In the genomic region with DNA sequence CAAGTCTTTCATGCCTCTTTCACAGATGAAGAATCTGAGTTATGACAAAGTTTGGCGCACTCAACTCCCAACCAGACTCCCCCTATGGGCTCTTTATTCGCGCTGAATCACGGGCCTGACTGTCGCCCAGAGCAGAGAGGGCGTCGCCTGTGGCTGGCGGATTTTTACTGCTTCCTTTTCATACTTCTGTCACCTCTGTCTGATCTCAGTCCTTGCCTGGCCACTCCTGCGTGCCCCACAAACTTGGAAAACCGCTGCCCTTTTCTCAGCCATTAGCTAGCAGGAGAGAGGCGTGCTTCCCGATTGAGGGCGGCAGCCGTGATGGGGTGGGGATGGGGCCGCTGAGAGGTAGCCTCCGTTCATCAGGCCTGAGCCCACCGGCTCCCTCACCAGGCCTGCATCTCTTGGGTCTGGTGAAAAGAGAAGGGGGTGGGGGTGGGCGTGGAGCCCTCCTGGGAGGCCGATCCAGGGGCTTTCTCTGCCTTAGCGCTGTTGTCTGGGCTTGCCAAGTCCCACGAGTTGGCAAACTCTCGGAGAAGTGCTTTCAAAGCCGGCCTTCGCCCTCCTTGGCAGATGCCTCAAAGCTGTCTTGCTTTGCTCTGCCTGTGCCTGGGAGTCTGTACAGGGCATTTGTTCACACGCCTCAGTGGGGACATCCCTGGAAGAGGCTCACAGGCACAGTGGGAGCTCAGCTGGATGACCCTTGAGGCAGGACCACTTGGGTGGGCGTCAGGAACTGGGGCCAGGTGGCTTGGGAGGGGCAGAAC, we compare ENCODE assay signal across 8 mouse cellular contexts.
A peak's percentile ranks its signal among the peaks of the same experiment; 100 is the strongest.
DNase-seq lines count a peak whose midpoint lies in the region; TF ChIP-seq lines count a peak whose summit lies in the region.

No protein-coding gene starts in this region.

- no peak overlapping the region for H3K4me3 ChIP-seq in C2C12 (ENCODE audit: insufficient read depth, poor library complexity, severe bottlenecking)
- H3K4me3 ChIP-seq in hindbrain, embryonic 10.5 days: peak overlapping the region; percentile 53
- H3K4me3 ChIP-seq in lung, adult 2 months (replicated peaks; ENCODE audit: extremely low read depth, low read depth, low read length): peak overlapping the region; percentile 11
- H3K4me3 ChIP-seq in olfactory bulb, adult 2 months (ENCODE audit: insufficient read depth, low read depth, low read length): peak overlapping the region; percentile 34

- H3ac ChIP-seq in C2C12 (ENCODE audit: control insufficient read depth, insufficient read length, low read depth): peak overlapping the region; percentile 6

- no peaks in the 10 kb centered on the region for H3K79me2 ChIP-seq in C2C12 (ENCODE audit: control insufficient read depth, insufficient read depth)

- TF ChIP-seq POLR2A in lung, adult 2 months (IDR thresholded peaks at IDR 0.05; ENCODE audit: borderline replicate concordance, extremely low read depth, low read depth, low read length): no peak
- no peak for TF ChIP-seq POLR2A in olfactory bulb, adult 2 months (IDR thresholded peaks at IDR 0.05; ENCODE audit: insufficient read depth, low read depth, low read length)

- peaks cover 51% of the 10 kb centered on the region for H3K4me1 ChIP-seq in hindbrain, embryonic 10.5 days (replicated peaks)
- peaks cover 5% of the 10 kb centered on the region for H3K4me1 ChIP-seq in lung, adult 2 months (ENCODE audit: control insufficient read depth, insufficient read depth, low read length)
- H3K4me1 ChIP-seq in olfactory bulb, adult 2 months (ENCODE audit: control insufficient read depth, insufficient read depth, low read length): peaks cover 8% of the 10 kb centered on the region

- H3K9me3 ChIP-seq in hindbrain, embryonic 10.5 days: no peaks in the 10 kb centered on the region

- 1% methylated on average over 26 of the region's 26 CpGs for WGBS in hindbrain, embryonic 10.5 days
- 1% methylated on average over 26 of the region's 26 CpGs for WGBS in lung, adult 2 months
- 6% methylated on average over 26 of the region's 26 CpGs for WGBS in olfactory bulb, adult 2 months

- DNase-seq in adrenal gland, postnatal 36 days: peak; percentile 59 to 70
- DNase-seq in frontal cortex, postnatal 10 days (ENCODE audit: low spot score in 2 of 2): peak; percentile 53 to 65
- peak; percentile 63 for DNase-seq in hindbrain, embryonic 10.5 days (ENCODE audit: low spot score)
- peak; percentile 37 to 42 for DNase-seq in layer of hippocampus, adult 8-10 months (ENCODE audit: low spot score in 2 of 2)
- peak; percentile 54 for DNase-seq in lung, adult 2 months
- peak; percentile 25 to 51 for DNase-seq in thymus, postnatal 10 days (ENCODE audit: low spot score in 2 of 2)

- peak overlapping the region; percentile 85 for H3K27ac ChIP-seq in hindbrain, embryonic 10.5 days
- peak overlapping the region; percentile 58 for H3K27ac ChIP-seq in olfactory bulb, adult 2 months (ENCODE audit: insufficient read depth, low read depth, low read length)

- H3K27me3 ChIP-seq in C2C12 (ENCODE audit: control insufficient read depth, insufficient read depth, insufficient read length): no peaks in the 10 kb centered on the region
- peaks cover 42% of the 10 kb centered on the region for H3K27me3 ChIP-seq in hindbrain, embryonic 10.5 days (ENCODE audit: insufficient read depth, poor library complexity, severe bottlenecking)

- H3K36me3 ChIP-seq in C2C12 (ENCODE audit: control insufficient read depth, insufficient read depth): no peaks in the 10 kb centered on the region
- no peaks in the 10 kb centered on the region for H3K36me3 ChIP-seq in hindbrain, embryonic 10.5 days

- no peaks in the 10 kb centered on the region for H3K79me3 ChIP-seq in C2C12 (ENCODE audit: low read depth)

- TF ChIP-seq CTCF in C2C12 (IDR thresholded peaks at IDR 0.05; ENCODE audit: control insufficient read depth, insufficient read depth, insufficient read length): no peak
- no peak for TF ChIP-seq CTCF in lung, adult 2 months (IDR thresholded peaks at IDR 0.05; ENCODE audit: insufficient read depth, low read length)
- TF ChIP-seq CTCF in olfactory bulb, adult 2 months (IDR thresholded peaks at IDR 0.05; ENCODE audit: insufficient read depth, low read depth, low read length): no peak

TF ChIP-seq in C2C12, 6 proteins besides CTCF, POLR2A, EP300 and RAD21:
- TF ChIP-seq MAX (IDR thresholded peaks at IDR 0.05): peak; percentile 6
- no peak for TF ChIP-seq FOSL1 (IDR thresholded peaks at IDR 0.05; ENCODE audit: insufficient read depth, low read length, poor library complexity, severe bottlenecking)
- TF ChIP-seq MYOD1 (IDR thresholded peaks at IDR 0.05; ENCODE audit: control insufficient read depth, insufficient read length, low read depth): no peak
TF ChIP-seq in C2C12: peak in this region for 1.
